Mouse (Mus musculus): ENCODE measurements around the gene Wdr63.

DNA sequence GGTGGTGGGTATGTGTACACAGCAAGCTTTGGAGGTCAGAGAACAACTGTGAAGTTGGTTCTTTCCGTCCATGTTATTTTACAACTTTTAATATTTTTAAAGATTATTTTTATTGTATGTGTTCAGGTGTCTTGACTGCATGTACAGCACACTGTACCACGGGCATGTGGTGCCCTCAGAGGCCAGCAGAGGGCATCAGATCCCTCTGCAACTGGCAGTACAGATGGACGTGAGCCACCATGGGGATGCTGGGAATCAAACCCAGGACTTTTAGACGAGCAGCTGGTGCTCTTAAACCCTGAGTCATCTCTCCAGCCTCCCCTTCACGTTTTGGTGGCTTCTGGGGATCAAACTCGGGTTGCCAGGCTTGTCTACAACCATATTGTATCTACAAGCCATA, 5.9 kb downstream of the Wdr63 start:
- TF ChIP-seq CTCF (IDR thresholded peaks at IDR 0.05; ENCODE audit: low read depth, low read length) (no peak), POLR2A (IDR thresholded peaks at IDR 0.05; ENCODE audit: borderline replicate concordance, low read depth, low read length) (no peak)
